25 mouse cellular contexts compared by ENCODE assay signal in genomic region chr16:57314236-57314635, GRCm38 (mm10). TPM values are rescaled to one million over a fixed set of nuclear protein-coding genes. Genes with fewer than 3 reads are reported as not detected.
"Had no signal": no experiment of that assay in that cellular context is flagged by ENCODE, and none has a peak within 500 bp of the region (broad histone marks: within the 10 kb centered on the region; RNA-seq: fewer than 3 reads in every experiment).

No protein-coding gene starts in this region.

- H3K4me3 ChIP-seq: kidney, embryonic 15.5 days; limb, embryonic 12.5 days; limb, embryonic 15.5 days; megakaryocyte, embryonic 14.5 days; midbrain, embryonic 10.5 days; midbrain, embryonic 13.5 days; myocyte; neural tube, embryonic 13.5 days had no signal

- H3K27ac ChIP-seq: kidney, embryonic 15.5 days; limb, embryonic 12.5 days; limb, embryonic 15.5 days; liver, embryonic 14.5 days; midbrain, embryonic 10.5 days; midbrain, embryonic 13.5 days; neural tube, embryonic 13.5 days had no signal

- DNase-seq: kidney, adult 11 months; kidney, adult 8-10 months; kidney, postnatal 14 days; kidney, postnatal 4 days; left cerebral cortex, postnatal 4 days; liver, postnatal 0 days; lung, embryonic 14.5 days; right cerebral cortex, adult 18-20 months; right cerebral cortex, postnatal 14 days; right cerebral cortex, postnatal 4 days; thymus, adult 2 months; thymus, postnatal 14 days; thymus, postnatal 4 days had no signal

RNA-seq across cellular contexts. Expression of gene Tmem30c, which starts 21.6 kb away (rescaled TPM):
- total RNA-seq: neutrophil, adult 5-6 weeks had no signal
- polyA plus RNA-seq: limb, embryonic 15.5 days; liver, embryonic 11.5 days; liver, embryonic 14.5 days; liver, postnatal 0 days; myocyte; stomach, postnatal 0 days; thymus, adult 2 months had no signal
